Mouse (Mus musculus): ENCODE data around the gene Zfp658.

Gene Zfp658

GRCm38 (mm10) chr7:43562006-43562633 is at the start of gene Zfp658:
Gene Zfp658 (plus strand): TSS chr7:43562256.
- DNase-seq (ENCODE audit: low read depth, low spot score) = peak; percentile 82

- DNase-seq (ENCODE audit: low read depth, low spot score) = no peak
Measured at GRCm38 (mm10) chr7:43512519-43512918, 49.5 kb upstream of the Zfp658 start.

DNA sequence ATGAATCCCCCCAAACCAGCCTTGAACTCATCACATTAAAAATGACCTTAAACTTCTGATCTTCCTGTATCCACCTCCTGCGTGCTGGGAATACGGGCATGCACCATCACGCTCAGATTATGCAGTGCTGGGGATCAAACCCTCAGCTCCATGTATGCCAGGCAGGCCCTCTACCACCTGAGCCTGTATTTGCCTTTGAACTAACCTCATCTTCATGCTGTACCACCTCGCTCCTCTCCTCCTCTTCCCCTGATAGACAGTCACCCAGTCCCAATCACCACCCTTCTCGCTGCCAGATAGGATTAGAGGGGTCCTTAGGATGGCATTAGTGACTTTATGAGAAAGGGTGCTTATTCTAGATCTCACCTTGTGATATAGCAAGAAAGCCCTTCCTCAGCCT is 47.0 kb upstream of the Zfp658 start:
- no peak for DNase-seq (ENCODE audit: low read depth, low spot score)

- DNase-seq (ENCODE audit: low read depth, low spot score) = no peak
Measured at GRCm38 (mm10) chr7:43518341-43518740, 43.7 kb upstream of the Zfp658 start.

DNA sequence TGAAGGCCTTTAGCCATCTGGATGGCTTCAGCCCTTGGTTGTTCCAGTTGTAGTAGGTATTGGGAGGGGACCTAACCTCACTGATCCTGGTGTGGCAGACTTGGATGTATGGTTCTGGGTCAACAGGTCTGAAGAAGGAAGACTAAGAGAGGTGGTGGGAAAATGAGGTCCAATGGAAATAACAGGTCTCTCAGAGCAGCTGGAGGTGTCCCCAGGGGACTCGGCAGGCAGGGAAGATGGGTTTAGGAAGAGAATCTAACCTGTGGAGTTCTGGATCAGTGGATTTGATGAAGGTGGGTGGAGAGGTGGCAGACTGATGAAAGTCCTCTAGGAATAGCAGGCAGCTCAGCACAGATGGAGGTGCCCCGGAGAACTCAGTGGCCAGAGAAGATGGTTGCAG is 39.3 kb upstream of the Zfp658 start:
- no peak for DNase-seq (ENCODE audit: low read depth, low spot score)

GRCm38 (mm10) chr7:43525313-43525712 is 36.7 kb upstream of the Zfp658 start:
- DNase-seq (ENCODE audit: low read depth, low spot score) = no peak

GRCm38 (mm10) chr7:43530216-43530785 is 31.8 kb upstream of the Zfp658 start:
- no peak for DNase-seq (ENCODE audit: low read depth, low spot score)

GRCm38 (mm10) chr7:43532936-43533505 is 29.0 kb upstream of the Zfp658 start:
- DNase-seq (ENCODE audit: low read depth, low spot score) = no peak

- DNase-seq (ENCODE audit: low read depth, low spot score) = no peak
Measured at GRCm38 (mm10) chr7:43538524-43538923, 23.5 kb upstream of the Zfp658 start.

GRCm38 (mm10) chr7:43544225-43544977 is 17.7 kb upstream of the Zfp658 start, which contains the start of gene Cd33:
Gene Cd33 (minus strand): TSS chr7:43544428.
- DNase-seq (ENCODE audit: low read depth, low spot score) = no peak

DNA sequence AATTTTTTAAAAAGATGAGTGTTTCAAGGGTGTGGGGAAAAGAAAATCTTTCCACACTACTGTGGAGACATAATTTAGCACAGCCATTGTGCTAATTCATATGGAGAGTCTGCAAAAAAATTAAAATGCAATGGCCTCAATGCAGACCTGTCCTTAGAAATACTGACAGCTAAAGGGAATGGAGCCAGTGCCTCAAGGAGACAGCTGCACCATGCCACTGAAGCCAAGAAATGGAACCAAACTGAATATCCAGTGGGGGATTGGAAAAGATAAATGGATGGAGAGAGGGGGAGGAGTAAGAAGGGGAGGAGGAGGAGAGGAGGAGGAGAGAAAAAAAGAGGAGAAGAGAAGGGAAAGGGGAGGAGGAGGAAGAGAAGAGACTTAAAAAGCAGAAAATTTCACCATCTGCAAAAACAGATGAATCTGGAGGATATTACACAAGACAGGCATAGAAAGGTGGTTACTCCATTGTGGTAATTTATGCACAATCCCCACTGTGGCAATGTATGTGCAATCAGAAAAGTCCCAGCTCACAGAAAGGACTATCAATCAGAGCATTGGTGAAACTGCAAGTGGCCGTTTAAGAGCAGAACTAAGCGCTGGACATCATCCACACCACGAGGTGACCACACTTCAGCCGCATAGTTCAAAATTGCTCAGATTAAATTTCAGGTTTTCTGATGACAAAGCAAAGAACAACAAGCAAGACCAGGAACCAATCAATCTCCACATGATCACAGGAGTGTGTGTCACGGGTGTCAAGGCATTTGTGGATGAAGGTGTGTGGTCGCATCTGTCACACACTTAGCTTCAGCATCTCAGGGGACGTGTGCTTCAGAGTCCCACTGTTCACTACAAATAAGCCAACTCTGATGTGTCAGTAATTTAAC is 16.2 kb upstream of the Zfp658 start:
- no peak for DNase-seq (ENCODE audit: low read depth, low spot score)

DNA sequence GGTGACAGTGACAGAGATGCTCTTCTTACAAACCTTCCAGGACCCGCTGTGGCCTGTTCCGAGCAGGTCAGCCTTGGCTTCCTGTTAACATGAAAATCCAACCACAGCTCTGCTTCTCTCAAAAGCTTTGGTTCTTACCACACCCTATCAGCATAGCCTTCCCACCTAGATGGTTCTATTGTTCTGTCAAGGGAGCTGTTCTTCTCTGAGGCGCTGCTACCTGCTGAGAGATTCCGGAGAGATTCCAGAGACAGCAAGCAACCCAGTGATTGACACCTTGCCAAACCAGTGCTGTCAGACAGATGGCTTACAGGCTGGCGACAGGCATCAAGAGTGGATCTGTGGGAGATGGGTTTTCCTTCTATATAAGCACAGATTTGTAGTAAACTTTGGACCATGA is 14.4 kb upstream of the Zfp658 start:
- no peak for DNase-seq (ENCODE audit: low read depth, low spot score)

GRCm38 (mm10) chr7:43548206-43548605 is 13.8 kb upstream of the Zfp658 start:
- DNase-seq (ENCODE audit: low read depth, low spot score) = no peak

- DNase-seq (ENCODE audit: low read depth, low spot score) = no peak
Measured at GRCm38 (mm10) chr7:43553153-43553552, 8.9 kb upstream of the Zfp658 start.

GRCm38 (mm10) chr7:43554550-43554949 is 7.5 kb upstream of the Zfp658 start:
- DNase-seq (ENCODE audit: low read depth, low spot score) = no peak

- no peak for DNase-seq (ENCODE audit: low read depth, low spot score)
Measured at GRCm38 (mm10) chr7:43555351-43555750, 6.7 kb upstream of the Zfp658 start.

DNA sequence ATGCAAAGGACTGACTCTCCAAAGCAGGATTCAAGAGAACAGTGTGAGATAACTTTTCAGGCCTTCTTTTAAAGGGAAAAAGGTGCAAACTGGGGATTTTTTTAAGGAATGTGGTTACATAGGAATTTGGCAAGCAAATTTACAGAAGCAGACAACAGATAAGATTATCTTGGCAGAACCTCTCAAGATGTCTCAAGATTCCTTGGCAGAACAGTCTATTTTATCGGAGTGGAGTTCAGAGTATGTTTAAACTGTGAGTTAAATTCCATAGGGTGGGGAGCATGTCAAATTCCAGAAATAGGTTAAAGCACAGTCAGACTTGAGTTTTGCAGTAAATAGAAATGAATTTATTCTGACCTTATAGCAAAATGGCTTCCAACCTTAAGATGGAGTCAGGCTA is 5.2 kb upstream of the Zfp658 start:
- DNase-seq (ENCODE audit: low read depth, low spot score) = no peak

- peak; percentile 7 for DNase-seq (ENCODE audit: low read depth, low spot score)
Measured at GRCm38 (mm10) chr7:43562651-43563070, 605 bp downstream of the Zfp658 start.

GRCm38 (mm10) chr7:43563300-43563699 is 1.2 kb downstream of the Zfp658 start:
- DNase-seq (ENCODE audit: low read depth, low spot score) = no peak

DNA sequence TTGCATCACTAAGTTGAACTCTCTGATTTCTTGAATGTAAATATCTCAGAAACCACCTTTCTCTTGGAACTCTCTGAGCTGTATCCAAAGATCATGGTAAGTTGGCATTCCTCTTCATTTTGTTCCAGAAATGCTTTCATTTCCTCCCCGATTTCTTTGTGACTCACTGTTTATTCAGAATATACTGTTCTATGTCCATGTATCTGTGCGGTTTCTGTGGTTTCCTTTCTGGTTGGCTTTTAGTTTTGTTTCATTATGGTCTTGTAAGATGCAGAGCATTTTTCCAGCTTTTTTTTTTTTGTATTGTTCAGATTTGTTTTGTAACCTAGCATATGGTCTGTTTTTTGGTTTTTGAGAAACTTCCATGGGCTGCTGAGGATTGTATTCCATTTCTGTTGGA is 9.2 kb downstream of the Zfp658 start:
- no peak for DNase-seq (ENCODE audit: low read depth, low spot score)

DNA sequence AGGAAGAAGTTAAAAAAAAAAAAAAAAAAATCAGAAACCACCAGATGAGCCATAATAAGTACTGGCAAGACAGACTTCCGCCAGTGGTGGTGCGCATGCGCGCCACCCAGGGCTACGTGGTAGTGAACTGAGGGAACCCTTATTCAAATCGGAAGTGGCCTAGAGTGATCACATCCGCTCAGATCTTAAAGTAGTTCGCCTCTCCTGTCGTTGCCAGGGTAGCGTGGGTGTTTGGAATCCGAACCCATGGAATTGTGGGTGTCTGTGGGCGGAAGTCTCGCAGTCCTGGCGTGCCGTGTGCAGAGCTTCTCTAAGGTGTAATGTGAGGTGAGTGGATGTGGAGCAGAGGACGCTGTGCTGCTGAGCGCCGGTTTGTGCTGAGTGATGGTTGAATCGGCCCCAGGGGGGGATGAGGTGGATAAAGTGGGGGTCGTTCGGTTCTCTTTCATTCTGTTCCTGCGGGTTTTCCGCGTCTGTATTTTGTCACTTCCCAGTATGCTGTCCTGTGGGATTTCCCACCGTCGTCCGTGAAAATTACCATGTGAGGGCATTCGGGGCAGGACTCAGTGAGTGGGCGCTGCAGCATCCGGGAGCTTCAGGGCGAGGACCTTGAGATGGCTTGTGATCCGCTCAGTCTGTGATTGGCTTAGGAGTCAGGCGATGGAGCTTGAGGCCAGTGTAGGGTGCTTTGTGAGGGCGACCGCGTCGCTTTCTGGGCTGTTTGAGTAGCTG is 17.6 kb downstream of the Zfp658 start, which contains the start of gene Zfp719:
Gene Zfp719, plus strand, starts transcription at position 171 of the 732 bp plus-strand sequence.
- peak; percentile 87 for DNase-seq (ENCODE audit: low read depth, low spot score)
